Comparison of ENCODE assay signal across 8 mouse cellular contexts in genomic region chr11:116222740-116223059, GRCm38 (mm10). TPM values are rescaled to one million over a fixed set of nuclear protein-coding genes. Genes with fewer than 3 reads are reported as not detected.
DNase-seq lines count a peak whose midpoint lies in the region; ATAC-seq lines count a peak whose summit lies in the region.

No protein-coding gene starts in this region.

- WGBS in heart, embryonic 14.5 days = 13% methylated on average over 23 of the region's 23 CpGs
- WGBS in hindbrain, embryonic 14.5 days = 18% methylated on average over 23 of the region's 23 CpGs
- WGBS in midbrain, embryonic 12.5 days = 19% methylated on average over 23 of the region's 23 CpGs

- no peak overlapping the region for H3K27ac ChIP-seq in heart, embryonic 14.5 days (replicated peaks in 1 of 2; ENCODE audit: control insufficient read depth in 1 of 2, insufficient read depth in 1 of 2, low read depth in 2 of 2, low read length in 2 of 2)
- no peak overlapping the region for H3K27ac ChIP-seq in brown adipose tissue, adult 24 weeks (replicated peaks; ENCODE audit: low read depth, low read length)
- no peak overlapping the region for H3K27ac ChIP-seq in hindbrain, embryonic 14.5 days
- no peak overlapping the region for H3K27ac ChIP-seq in midbrain, embryonic 12.5 days (replicated peaks)

- peaks cover 9% of the 10 kb centered on the region for H3K9me3 ChIP-seq in heart, embryonic 14.5 days (ENCODE audit: control insufficient read depth, low read length)
- peaks cover 7% of the 10 kb centered on the region; the same call in 1 of the 2 replicates for H3K9me3 ChIP-seq in hindbrain, embryonic 14.5 days (ENCODE audit: control insufficient read depth, low read length)
- H3K9me3 ChIP-seq in midbrain, embryonic 12.5 days = peaks cover 6% of the 10 kb centered on the region; the same call in 1 of the 2 replicates

- H3K9ac ChIP-seq in heart, embryonic 14.5 days (ENCODE audit: low read length) = peak overlapping the region; percentile 48
- H3K9ac ChIP-seq in hindbrain, embryonic 14.5 days = peak overlapping the region; percentile 12; the same call in 1 of the 2 replicates
- peak overlapping the region; percentile 31; the same call in 1 of the 2 replicates for H3K9ac ChIP-seq in midbrain, embryonic 12.5 days (replicated peaks)

- H3K36me3 ChIP-seq in heart, embryonic 14.5 days (ENCODE audit: control insufficient read depth, insufficient read depth, low read length) = no peaks in the 10 kb centered on the region
- no peaks in the 10 kb centered on the region for H3K36me3 ChIP-seq in hindbrain, embryonic 14.5 days (replicated peaks; ENCODE audit: control insufficient read depth, insufficient read depth)
- no peaks in the 10 kb centered on the region for H3K36me3 ChIP-seq in midbrain, embryonic 12.5 days

- peaks cover 18 to 32% of the 10 kb centered on the region in 2 experiments for H3K4me1 ChIP-seq in heart, embryonic 14.5 days (ENCODE audit: control insufficient read depth in 2 of 2, insufficient read depth in 2 of 2, low read length in 2 of 2)
- peaks cover 18% of the 10 kb centered on the region for H3K4me1 ChIP-seq in brown adipose tissue, adult 24 weeks (ENCODE audit: control insufficient read depth, insufficient read depth, insufficient read length, low read length)
- no peaks in the 10 kb centered on the region for H3K4me1 ChIP-seq in hindbrain, embryonic 14.5 days (replicated peaks; ENCODE audit: control insufficient read depth, insufficient read depth, low read length)
- H3K4me1 ChIP-seq in midbrain, embryonic 12.5 days = peaks cover 27% of the 10 kb centered on the region

- H3K4me3 ChIP-seq in heart, embryonic 14.5 days (ENCODE audit: control insufficient read depth in 1 of 2, insufficient read depth in 1 of 2, low read depth in 1 of 2, low read length in 2 of 2) = peak overlapping the region; percentile 35 to 37
- H3K4me3 ChIP-seq in brown adipose tissue, adult 24 weeks (ENCODE audit: insufficient read depth, low read depth, low read length) = peak overlapping the region; percentile 63
- peak overlapping the region; percentile 15 for H3K4me3 ChIP-seq in hindbrain, embryonic 14.5 days (replicated peaks; ENCODE audit: low read length)
- peak overlapping the region; percentile 32 for H3K4me3 ChIP-seq in midbrain, embryonic 12.5 days

- peaks cover 40% of the 10 kb centered on the region for H3K27me3 ChIP-seq in heart, embryonic 14.5 days (ENCODE audit: control insufficient read depth, insufficient read depth, low read length)
- peaks cover 43% of the 10 kb centered on the region for H3K27me3 ChIP-seq in hindbrain, embryonic 14.5 days (ENCODE audit: control insufficient read depth, insufficient read depth, low read length)
- peaks cover 54% of the 10 kb centered on the region for H3K27me3 ChIP-seq in midbrain, embryonic 12.5 days

- no peak for ATAC-seq in heart, embryonic 14.5 days (ENCODE audit: insufficient number of reproducible peaks, insufficient read depth, low FRiP score, low read depth)
- ATAC-seq in hindbrain, embryonic 14.5 days (ENCODE audit: low FRiP score) = no peak
- no peak for ATAC-seq in midbrain, embryonic 12.5 days (ENCODE audit: low FRiP score, low read depth)

- no peak for DNase-seq in heart, adult 8-10 months (ENCODE audit: low spot score)
- DNase-seq in hindbrain, embryonic 14.5 days (ENCODE audit: low spot score) = no peak
- no peak for DNase-seq in right cerebral cortex, postnatal 36 days (ENCODE audit: low spot score in 2 of 2)
- no peak for DNase-seq in thymus, postnatal 14 days
- DNase-seq in spleen, adult 12 weeks (ENCODE audit: low spot score) = no peak

- peak overlapping the region; percentile 68 for H3K4me2 ChIP-seq in heart, embryonic 14.5 days (ENCODE audit: low read length)
- H3K4me2 ChIP-seq in hindbrain, embryonic 14.5 days (replicated peaks) = peak overlapping the region; percentile 49
- peak overlapping the region; percentile 52 for H3K4me2 ChIP-seq in midbrain, embryonic 12.5 days (replicated peaks)

RNA-seq across cellular contexts. Expression of gene Evpl, which starts 15.2 kb away (rescaled TPM):
- polyA plus RNA-seq in heart, embryonic 14.5 days (2014; fragmentation: Nextera tagmentation; extraction: Ambion mirVana) = 0.58 and 0.63 TPM in 2 replicates
- under 1 TPM; 0.49 to 0.94 (median 0.56) TPM for total RNA-seq in heart, adult 8-10 months (2022)
- polyA plus RNA-seq in brown adipose tissue, adult 24 weeks (2012; ENCODE audit: insufficient read depth, insufficient read length, missing spikeins) = 0.16 TPM in 1 of 2 replicates, not detected in the other
- 0.62 and 0.64 TPM in 2 replicates for polyA plus RNA-seq in hindbrain, embryonic 14.5 days (2014; fragmentation: Nextera tagmentation; extraction: Ambion mirVana)
- 0.75 and 1.1 TPM in 2 replicates for polyA plus RNA-seq in midbrain, embryonic 12.5 days (2016; fragmentation: Nextera tagmentation; extraction: Ambion mirVana)

RNA-seq across cellular contexts. Expression of gene Acox1, which starts 23.9 kb away (rescaled TPM):
- polyA plus RNA-seq in heart, embryonic 14.5 days (2014; fragmentation: Nextera tagmentation; extraction: Ambion mirVana) = 36.8 and 39.6 TPM in 2 replicates
- total RNA-seq in heart, adult 8-10 months (2022) = 100 to 1,000 TPM; 199 to 220 (median 213) TPM
- 223 and 402 TPM in 2 replicates for polyA plus RNA-seq in brown adipose tissue, adult 24 weeks (2012; ENCODE audit: insufficient read depth, insufficient read length, missing spikeins)
- polyA plus RNA-seq in hindbrain, embryonic 14.5 days (2014; fragmentation: Nextera tagmentation; extraction: Ambion mirVana) = 67.5 and 75.7 TPM in 2 replicates
- 37.9 and 42.6 TPM in 2 replicates for polyA plus RNA-seq in midbrain, embryonic 12.5 days (2016; fragmentation: Nextera tagmentation; extraction: Ambion mirVana)

RNA-seq across cellular contexts. Expression of gene Ten1, which starts 24.0 kb away (rescaled TPM):
- 85.1 and 89.4 TPM in 2 replicates for polyA plus RNA-seq in heart, embryonic 14.5 days (2014; fragmentation: Nextera tagmentation; extraction: Ambion mirVana)
- total RNA-seq in heart, adult 8-10 months (2022) = 10 to 100 TPM; 10.1 to 15.1 (median 10.8) TPM
- polyA plus RNA-seq in brown adipose tissue, adult 24 weeks (2012; ENCODE audit: insufficient read depth, insufficient read length, missing spikeins) = 4.3 and 7.6 TPM in 2 replicates
- 80.7 and 88.0 TPM in 2 replicates for polyA plus RNA-seq in hindbrain, embryonic 14.5 days (2014; fragmentation: Nextera tagmentation; extraction: Ambion mirVana)
- polyA plus RNA-seq in midbrain, embryonic 12.5 days (2016; fragmentation: Nextera tagmentation; extraction: Ambion mirVana) = 50.4 and 60.0 TPM in 2 replicates

RNA-seq across cellular contexts. Expression of gene Srp68, which starts 51.3 kb away (rescaled TPM):
- polyA plus RNA-seq in heart, embryonic 14.5 days (2014; fragmentation: Nextera tagmentation; extraction: Ambion mirVana) = 55.5 and 57.7 TPM in 2 replicates
- 10 to 100 TPM; 61.3 to 72.1 (median 66.2) TPM for total RNA-seq in heart, adult 8-10 months (2022)
- polyA plus RNA-seq in brown adipose tissue, adult 24 weeks (2012; ENCODE audit: insufficient read depth, insufficient read length, missing spikeins) = 23.4 and 31.3 TPM in 2 replicates
- polyA plus RNA-seq in hindbrain, embryonic 14.5 days (2014; fragmentation: Nextera tagmentation; extraction: Ambion mirVana) = 52.0 and 54.0 TPM in 2 replicates
- 84.2 and 85.6 TPM in 2 replicates for polyA plus RNA-seq in midbrain, embryonic 12.5 days (2016; fragmentation: Nextera tagmentation; extraction: Ambion mirVana)

RNA-seq across cellular contexts. Expression of gene Fbf1, which starts 54.7 kb away (rescaled TPM):
- 13.6 and 14.9 TPM in 2 replicates for polyA plus RNA-seq in heart, embryonic 14.5 days (2014; fragmentation: Nextera tagmentation; extraction: Ambion mirVana)
- total RNA-seq in heart, adult 8-10 months (2022) = 10 to 100 TPM; 14.5 to 16.4 (median 15.2) TPM
- polyA plus RNA-seq in brown adipose tissue, adult 24 weeks (2012; ENCODE audit: insufficient read depth, insufficient read length, missing spikeins) = 3.8 and 5.3 TPM in 2 replicates
- polyA plus RNA-seq in hindbrain, embryonic 14.5 days (2014; fragmentation: Nextera tagmentation; extraction: Ambion mirVana) = 43.0 and 45.4 TPM in 2 replicates
- 80.2 and 85.9 TPM in 2 replicates for polyA plus RNA-seq in midbrain, embryonic 12.5 days (2016; fragmentation: Nextera tagmentation; extraction: Ambion mirVana)
